Mouse (Mus musculus) embryonic fibroblast, embryonic 13.5 days (primary cell): Measurements from ENCODE around the gene C1qtnf1.

Experiments
- CTCF ChIP-seq: IDR thresholded peaks from 2 replicates; pipeline ENCODE4 v1.5.1; 2011; ENCODE audit warnings: mild to moderate bottlenecking, control low read depth, low read length, moderate library complexity, borderline replicate concordance; ENCODE audit not compliant: insufficient read depth
- POLR2A ChIP-seq: IDR thresholded peaks from 2 replicates; pipeline ENCODE4 v1.6.1; 2011; ENCODE audit warnings: low read depth, mild to moderate bottlenecking, control low read depth, low read length, moderate library complexity

GRCm38 (mm10) chr11:118481231-118481630, 53.2 kb downstream of the C1qtnf1 start:
- TF ChIP-seq CTCF (no peak), POLR2A (no peak)
